Mouse (Mus musculus): ENCODE data around the gene Smg5.
"Not testable (repeated sequence)": the region's sequence is repeated elsewhere in the genome, so short reads cannot be mapped to it uniquely, and the experiment has no call there.

Smg5 gene

DNA sequence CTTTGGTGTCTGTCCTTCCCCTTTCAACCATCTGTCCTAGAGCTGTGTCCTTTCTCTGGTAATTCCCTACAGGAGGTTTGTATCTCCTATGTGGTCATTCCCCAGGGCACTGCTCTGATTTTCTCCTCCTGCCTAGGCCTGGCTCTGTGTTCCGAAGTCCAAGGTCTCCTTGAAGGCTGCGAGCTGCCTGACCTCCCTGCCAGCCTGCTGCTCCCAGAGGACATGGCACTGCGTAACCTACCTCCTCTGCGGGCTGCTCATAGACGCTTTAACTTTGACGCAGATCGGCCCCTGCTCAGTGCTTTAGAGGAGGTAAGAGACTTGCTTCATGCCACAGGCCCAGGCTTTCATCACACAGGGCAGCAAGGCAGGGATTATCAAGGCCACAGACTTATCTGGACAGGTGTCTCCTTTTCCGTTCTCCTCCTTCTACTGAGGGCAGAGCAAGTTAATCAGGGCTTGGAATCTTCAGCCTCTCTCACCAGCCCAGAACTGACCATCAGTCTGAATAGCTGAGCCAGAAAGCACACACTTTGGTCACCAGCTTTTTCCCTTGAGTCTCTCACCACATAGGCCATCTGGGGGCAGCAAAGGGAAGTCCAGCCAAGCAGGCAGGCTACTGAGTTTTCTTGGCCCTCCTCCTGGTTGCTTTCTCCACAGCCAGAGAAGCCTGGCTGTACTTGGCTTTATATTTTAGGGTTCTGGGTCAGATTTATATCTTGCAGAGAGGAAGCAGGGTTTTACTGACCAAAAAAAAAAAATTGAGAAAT, 18.5 kb downstream of the Smg5 start:
- DNase-seq (ENCODE audit: low read depth): peak; percentile 40

DNA sequence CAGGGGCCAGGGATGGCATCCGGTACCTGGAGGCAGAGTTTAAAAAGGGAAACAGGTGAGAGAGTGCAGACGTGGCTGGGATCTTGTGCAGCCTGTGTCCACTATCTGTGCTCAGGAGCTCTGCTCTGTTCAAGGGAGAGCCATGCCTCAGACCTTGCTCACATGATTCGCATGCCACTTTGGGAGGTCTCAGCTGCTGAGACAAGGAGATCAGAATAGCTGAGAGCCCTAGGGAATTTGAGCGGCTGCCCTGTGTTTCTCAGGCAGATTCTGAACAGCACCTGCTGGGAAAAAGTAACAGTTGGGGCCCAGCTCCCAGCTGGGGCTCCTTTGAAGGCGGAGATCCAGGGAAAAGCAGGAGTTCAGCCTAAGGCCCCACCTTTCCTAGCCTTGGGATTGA, 23.5 kb downstream of the Smg5 start:
- DNase-seq (ENCODE audit: low read depth): no peak

DNA sequence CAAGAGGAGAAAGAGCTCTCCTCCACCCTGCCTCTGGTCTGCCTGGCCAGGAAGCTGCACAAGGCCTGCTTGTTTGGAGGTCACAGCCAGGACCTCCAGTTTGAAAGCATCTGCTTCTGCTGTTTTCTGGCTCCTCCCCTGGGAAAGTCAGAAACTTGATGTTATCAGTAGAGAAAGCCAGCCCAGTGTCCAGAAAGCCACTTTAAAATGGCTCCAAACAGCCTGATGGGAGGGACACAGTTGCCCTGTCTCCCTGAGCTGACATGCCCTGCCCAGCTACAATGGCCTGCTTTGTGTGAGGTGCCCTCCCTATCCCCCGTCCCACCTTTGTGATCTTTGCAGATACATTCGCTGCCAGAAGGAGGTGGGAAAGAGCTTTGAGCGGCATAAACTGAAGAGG, 23.9 kb downstream of the Smg5 start:
- no peak for DNase-seq (ENCODE audit: low read depth)

DNA sequence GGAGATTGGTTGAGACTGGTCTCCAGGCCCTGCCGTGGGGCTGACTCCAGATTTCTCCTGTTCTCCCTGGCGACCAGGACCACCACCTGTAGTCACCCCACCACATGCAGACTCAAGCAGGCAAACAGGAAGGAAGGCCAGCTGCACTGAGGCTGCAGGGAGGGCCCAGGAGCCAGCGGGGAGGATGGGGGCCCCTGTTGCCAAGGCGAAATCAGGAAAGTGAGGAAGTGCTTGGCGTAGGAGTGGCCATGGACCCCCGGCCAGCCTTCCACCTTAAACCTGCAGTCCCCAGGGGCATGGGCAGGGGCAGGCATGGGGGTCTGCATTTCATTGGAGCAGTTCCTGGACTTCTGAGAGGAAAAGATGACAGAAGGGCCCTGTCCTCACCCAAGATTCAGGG, 25.0 kb downstream of the Smg5 start:
- no peak for DNase-seq (ENCODE audit: low read depth)

DNA sequence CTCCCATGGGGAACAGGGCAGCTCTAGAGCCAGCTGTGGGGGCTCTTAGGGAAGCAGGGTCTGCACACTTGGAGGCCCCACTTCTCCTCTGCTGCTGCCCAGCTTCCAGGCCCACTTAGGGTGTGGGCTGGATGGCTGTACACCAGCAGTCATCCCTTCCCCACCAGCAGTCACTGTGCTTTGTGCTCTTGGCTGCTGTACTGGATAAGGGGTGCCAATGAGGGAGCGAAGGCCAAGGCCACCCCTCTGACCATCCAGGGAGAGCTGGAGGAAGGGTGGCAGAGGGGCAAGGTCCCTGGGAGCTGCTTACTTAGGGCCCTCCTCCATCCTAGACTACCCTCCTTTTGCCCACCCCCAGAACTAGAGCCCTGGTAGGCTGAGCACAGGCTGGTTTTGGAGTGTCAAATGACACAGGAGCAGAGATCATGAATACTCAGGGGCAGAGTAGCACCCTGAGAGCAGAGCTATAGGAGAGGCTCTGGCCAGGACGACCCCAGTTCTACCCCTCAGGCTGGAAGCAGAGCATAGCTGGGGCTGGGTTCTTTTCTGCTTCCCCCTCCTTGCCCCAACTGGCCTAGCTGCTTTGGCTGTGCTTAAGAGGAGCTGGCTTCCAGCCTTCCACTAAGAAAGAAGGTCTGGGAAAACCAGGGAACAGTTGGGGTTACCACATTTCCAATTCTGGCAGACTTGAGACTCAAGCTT, 25.7 kb downstream of the Smg5 start:
- no peak for DNase-seq (ENCODE audit: low read depth)

DNA sequence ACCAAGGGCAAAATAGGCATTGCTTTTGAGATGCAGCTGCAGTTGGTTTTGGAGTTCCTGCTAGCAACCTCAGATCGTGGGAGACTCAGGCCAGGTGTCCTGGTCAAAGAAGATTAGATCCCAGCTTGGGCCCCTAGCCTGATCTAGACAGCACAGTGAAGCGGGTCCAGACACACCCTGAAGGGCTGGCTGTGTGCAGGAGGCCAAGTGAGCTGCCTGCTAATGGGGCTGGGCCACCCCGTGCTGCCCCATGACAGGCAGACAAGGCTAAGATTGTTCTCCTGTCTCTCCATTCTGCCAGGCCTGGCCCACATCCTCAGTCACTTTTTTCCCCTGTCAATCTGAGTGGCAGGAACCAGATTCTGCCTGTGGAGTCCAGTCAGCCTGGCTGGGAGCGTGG, 27.6 kb downstream of the Smg5 start:
- DNase-seq (ENCODE audit: low read depth): no peak

DNA sequence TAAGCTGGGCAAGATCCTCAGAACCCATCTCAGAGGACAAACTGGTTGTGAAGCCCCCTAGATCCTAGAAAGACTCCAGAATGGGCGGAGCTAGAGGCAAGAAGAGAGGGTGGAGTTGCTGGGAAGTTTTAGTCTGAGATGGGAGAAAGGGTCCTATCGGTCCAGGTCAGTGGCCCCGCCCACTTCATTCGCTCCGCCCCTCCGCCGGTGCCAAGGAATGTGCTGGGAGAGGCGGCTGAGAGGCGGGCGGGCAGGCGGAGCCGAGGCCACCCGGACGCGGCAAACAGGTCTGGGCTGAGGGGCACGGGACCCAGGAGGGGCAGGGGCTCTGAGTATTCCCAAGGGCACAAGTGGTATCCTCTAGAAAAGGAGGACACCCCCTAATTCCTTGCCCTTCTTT, 28.3 kb downstream of the Smg5 start, which contains the start of gene Paqr6:
Paqr6 (plus strand) TSS at position 248 of the 400 bp plus-strand sequence.
- no peak for DNase-seq (ENCODE audit: low read depth)

DNA sequence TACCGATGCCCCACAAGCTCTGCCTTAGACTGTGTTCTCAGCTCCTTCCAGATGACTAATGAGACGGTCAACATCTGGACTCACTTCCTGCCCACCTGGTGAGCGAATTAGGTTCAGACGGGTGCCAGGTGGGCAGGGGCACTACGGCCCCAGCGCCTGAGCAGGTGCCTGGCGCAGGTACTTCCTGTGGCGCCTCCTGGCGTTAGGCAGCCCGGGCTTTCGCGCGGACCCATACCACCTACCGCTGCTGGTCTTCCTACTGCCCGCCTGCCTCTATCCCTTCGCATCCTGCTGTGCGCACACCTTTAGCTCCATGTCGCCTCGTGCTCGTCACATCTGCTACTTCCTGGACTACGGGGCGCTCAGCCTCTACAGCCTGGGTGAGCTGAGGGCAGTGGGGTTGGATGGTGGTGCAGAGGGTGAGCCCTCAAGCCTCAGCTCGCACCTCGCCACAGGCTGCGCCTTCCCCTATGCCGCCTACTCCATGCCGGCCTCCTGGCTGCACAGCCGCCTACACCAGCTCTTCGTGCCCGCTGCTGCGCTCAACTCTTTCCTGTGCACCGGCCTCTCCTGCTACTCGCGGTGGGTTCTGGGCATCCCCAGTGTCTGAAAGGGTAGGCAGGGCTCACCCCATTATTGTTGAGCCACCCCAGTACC, 29.8 kb downstream of the Smg5 start:
- DNase-seq (ENCODE audit: low read depth): no peak

DNA sequence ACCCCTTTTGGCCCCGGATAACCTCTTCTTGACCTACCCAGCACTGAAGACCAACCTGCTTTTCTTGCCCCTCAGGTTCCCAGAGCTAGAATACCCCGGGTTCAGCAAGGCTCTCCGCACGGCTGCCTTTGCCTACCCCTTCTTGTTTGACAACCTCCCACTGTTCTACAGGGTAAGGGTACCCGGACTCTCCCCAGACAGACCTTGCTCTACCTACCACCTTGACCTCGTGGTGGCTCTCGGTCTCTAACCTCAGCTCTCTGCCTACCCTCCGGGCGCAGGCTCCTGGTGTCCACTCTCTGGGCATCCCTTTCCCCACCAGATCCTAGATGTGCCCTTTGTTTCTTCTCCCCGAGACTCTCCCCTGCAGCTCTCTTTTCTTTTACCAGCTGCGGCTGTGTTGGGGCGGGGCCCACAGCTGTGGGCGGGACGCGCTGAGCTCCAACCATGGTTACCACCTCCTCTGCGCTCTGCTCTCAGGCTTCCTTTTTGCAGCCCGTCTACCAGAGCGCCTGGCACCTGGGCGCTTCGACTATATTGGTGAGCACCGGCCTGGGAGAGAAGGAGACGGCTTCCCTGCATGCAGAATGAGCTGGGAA, 30.9 kb downstream of the Smg5 start:
- DNase-seq (ENCODE audit: low read depth): not testable (repeated sequence)

DNA sequence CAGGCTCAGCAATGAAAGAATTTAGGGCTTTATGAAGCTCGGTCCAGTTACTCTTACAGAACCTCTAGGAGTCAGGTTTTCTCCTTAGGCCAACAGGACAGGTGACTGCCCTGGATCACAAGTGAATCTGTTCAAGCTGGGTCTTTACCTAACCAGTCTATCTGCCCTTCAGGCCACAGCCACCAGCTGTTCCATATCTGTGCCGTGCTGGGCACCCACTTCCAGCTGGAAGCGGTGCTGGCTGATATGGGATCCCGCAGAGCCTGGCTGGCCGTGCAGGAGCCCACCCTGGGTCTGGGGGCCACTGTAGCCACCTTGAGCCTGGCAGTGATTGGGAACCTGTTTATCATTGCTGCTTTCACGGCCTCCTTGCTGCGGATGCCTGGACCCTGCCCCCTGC, 31.5 kb downstream of the Smg5 start:
- DNase-seq (ENCODE audit: low read depth): not testable (repeated sequence)

DNA sequence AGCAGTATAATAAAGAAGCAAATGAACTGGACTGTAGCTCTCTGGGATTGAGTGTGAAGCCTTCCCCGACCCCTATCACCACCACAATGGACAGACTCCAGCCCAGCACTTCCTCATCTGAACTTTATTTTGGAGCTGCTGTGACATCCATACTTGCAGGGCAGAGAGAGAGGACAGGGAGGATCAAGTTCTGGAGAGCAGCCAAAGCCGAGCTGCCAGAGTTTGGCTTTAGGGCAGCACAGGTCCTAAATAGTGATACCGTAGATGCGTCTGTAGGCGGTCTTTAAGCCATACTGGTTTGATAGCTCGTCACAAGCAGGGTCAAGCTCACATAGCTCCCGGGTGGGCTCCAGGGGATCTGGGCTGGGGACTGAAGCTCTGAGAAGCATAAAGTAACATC, 32.5 kb downstream of the Smg5 start:
- not testable (repeated sequence) for DNase-seq (ENCODE audit: low read depth)

DNA sequence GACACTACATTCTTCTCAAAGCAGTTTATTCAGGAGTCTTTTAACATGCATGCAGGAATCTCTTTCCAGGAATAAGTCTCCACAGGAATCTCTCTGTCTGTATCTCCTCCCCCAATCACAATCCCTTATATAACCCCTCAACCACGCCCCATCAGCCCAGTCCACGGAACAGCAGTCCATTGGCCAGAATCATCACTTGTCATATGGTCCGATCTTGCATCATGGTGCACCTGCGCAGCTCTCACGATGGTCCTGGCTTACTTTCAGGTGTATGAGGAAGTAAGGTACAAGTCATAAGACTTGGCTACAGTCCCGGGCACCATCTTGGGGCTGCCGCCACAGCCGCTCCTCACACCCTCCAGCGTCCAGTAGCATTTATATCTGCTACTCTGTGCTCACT, 36.6 kb downstream of the Smg5 start, which contains the start of gene Bglap3:
Bglap3 (minus strand) TSS at position 101 of the 400 bp plus-strand sequence.
- DNase-seq (ENCODE audit: low read depth): not testable (repeated sequence)

DNA sequence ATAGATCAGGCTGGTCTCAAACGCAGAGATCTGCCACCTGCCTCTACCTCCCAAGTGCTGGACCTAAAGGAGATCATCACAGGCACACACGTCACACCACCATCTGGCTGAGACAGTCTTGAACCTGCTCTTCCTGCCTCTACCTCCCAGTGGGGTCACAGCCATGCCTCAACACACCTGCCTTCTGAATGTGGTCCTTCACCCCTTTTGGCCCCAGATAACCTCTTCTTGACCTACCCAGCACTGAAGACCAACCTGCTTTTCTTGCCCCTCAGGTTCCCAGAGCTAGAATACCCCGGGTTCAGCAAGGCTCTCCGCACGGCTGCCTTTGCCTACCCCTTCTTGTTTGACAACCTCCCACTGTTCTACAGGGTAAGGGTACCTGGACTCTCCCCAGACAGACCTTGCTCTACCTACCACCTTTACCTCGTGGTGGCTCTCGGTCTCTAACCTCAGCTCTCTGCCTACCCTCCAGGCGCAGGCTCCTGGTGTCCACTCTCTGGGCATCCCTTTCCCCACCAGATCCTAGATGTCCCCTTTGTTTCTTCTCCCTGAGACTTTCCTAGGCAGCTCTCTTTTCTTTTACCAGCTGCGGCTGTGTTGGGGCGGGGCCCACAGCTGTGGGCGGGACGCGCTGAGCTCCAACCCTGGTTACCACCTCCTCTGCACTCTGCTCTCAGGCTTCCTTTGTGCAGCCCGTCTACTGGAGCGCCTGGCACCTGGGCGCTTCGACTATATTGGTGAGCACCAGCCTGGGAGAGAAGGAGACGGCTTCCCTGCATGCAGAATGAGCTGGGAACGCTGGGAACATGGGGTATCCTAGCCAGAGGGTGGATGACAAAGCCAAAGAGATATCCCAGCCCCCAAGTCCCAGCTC, 39.9 kb downstream of the Smg5 start:
- DNase-seq (ENCODE audit: low read depth): not testable (repeated sequence)

DNA sequence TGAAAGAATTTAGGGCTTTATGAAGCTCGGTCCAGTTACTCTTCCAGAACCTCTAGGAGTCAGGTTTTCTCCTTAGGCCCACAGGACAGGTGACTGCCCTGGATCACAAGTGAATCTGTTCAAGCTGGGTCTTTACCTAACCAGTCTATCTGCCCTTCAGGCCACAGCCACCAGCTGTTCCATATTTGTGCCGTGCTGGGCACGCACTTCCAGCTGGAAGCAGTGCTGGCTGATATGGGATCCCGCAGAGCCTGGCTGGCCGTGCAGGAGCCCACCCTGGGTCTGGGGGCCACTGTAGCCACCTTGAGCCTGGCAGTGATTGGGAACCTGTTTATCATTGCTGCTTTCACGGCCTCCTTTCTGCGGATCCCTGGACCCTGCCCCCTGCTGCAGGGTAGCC, 40.6 kb downstream of the Smg5 start:
- not testable (repeated sequence) for DNase-seq (ENCODE audit: low read depth)

DNA sequence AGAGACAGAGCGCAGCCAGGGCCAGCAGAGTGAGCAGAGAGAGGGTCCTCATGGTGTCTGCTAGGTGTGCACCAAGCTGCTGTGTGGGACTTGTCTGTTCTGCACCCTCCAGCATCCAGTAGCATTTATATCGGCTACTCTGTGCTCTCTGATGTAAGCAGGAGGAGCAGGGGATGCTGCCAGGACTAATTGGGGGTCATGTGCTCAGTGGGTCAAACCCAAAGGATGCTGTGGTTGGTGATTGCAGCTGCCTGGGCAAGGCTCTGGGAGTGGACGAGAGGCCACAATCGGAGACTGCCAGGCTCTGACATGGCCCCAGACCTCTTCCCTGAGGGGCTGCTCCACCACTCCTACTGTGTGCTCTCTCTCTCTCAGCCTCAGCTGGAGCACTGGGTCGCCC, 42.5 kb downstream of the Smg5 start, which contains the start of gene Bglap2:
Bglap2 (minus strand) TSS at position 101 of the 400 bp plus-strand sequence.
- peak; percentile 14 for DNase-seq (ENCODE audit: low read depth)

DNA sequence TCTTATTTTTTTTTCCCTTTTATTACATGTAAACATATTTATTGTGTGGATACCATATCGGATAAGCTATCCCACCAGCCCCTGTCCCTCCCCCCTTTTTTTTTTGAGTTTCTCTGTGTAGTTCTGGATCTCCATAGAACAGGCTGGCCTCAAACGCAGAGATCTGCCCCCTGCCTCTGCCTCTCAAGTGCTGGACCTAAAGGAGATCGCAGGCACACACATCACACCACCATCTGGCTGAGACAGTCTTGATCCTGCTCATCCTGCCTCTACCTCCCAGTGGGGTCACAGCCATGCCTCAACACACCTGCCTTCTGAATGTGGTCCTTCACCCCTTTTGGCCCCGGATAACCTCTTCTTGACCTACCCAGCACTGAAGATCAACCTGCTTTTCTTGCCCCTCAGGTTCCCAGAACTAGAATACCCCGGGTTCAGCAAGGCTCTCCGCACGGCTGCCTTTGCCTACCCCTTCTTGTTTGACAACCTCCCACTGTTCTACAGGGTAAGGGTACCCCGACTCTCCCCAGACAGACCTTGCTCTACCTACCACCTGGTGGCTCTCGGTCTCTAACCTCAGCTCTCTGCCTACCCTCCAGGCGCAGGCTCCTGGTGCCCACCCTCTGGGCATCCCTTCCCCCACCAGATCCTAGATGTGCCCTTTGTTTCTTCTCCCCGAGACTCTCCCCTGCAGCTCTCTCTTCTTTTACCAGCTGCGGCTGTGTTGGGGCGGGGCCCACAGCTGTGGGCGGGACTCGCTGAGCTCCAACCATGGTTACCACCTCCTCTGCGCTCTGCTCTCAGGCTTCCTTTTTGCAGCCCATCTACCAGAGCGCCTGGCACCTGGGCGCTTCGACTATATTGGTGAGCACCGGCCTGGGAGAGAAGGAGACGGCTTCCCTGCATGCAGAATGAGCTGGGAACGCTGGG, 45.6 kb downstream of the Smg5 start:
- DNase-seq (ENCODE audit: low read depth): not testable (repeated sequence)

DNA sequence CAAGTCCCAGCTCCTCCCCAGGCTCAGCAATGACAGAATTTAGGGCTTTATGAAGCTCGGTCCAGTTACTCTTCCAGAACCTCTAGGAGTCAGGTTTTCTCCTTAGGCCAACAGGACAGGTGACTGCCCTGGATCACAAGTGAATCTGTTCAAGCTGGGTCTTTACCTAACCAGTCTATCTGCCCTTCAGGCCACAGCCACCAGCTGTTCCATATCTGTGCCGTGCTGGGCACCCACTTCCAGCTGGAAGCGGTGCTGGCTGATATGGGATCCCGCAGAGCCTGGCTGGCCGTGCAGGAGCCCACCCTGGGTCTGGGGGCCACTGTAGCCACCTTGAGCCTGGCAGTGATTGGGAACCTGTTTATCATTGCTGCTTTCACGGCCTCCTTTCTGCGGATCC, 46.3 kb downstream of the Smg5 start:
- not testable (repeated sequence) for DNase-seq (ENCODE audit: low read depth)

DNA sequence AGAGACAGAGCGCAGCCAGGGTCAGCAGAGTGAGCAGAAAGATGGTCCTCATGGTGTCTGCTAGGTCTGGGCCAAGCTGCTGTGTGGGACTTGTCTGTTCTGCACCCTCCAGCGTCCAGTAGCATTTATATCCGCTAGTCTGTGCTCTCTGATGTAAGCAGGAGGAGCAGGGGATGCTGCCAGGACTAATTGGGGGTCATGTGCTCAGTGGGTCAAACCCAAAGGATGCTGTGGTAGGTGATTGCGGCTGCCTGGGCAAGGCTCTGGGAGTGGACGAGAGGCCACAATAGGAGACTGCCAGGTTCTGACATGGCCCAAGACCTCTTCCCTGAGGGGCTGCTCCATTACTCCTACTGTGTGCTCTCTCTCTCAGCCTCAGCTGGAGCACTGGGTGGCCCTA, 48.3 kb downstream of the Smg5 start, which contains the start of gene Bglap:
Bglap (minus strand) TSS at position 101 of the 400 bp plus-strand sequence.
- DNase-seq (ENCODE audit: low read depth): no peak

DNA sequence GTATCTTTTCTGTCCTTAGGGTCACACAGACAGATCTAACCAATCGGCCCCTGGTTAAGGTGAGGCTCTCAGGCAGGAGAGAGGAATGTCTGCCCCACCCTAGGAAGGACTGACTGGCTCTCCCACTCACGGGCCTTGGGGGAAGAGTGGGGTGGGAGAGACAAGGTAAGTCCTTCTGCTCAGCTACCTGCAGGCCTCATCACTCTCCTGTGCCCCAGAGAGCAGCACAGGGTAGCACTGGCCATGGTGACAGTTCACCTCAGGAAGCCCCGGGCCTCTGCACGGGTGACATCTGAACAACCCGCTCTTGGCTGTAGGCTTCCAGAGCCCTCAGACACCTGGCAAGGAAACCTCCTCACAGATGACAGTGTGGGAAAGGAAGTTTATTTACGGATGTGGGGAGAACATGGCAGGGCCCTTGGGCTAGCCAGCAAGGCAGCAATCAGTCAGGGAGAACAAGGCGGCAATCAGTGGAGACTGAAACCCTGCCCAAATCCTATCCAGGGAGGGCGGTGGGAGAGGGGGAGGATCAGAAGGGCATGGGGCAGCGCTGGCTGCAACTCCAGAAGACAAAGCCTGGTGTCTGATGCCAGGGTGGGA, 57.8 kb downstream of the Smg5 start:
- DNase-seq (ENCODE audit: low read depth): no peak

DNA sequence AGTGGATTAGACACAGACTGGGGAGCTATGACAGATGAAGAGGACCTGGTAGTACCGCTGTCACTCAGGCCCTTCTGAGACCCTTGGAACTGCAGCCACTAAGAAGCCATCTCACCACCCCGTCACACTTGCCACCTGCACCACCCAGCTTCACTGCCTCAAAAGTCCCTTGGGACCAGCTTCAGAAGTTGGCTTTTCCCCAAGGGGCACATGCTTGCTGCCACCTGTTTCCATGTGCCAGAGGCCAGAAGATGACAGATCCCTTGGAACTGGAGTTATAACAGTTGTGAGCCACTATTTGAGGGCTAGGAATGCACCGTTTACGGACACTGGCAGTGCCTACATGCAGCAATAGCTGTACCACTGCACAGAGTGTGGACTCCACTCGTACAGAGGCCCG, 59.2 kb downstream of the Smg5 start:
- no peak for DNase-seq (ENCODE audit: low read depth)

Measured in 416B (cell line).